Mouse (Mus musculus): ENCODE data around the gene Pnpo.
A peak's percentile ranks its signal among the peaks of the same experiment; 100 is the strongest.

Gene Pnpo

GRCm38 (mm10) chr11:96969746-96970145 lies 26.0 kb upstream of the Pnpo start:
- DNase-seq (ENCODE audit: low read depth, low spot score) = no peak

GRCm38 (mm10) chr11:96969280-96969722 lies 25.5 kb upstream of the Pnpo start:
- no peak for DNase-seq (ENCODE audit: low read depth, low spot score)

GRCm38 (mm10) chr11:96968476-96968875 lies 24.7 kb upstream of the Pnpo start:
- DNase-seq (ENCODE audit: low read depth, low spot score) = no peak

- no peak for DNase-seq (ENCODE audit: low read depth, low spot score)
These were observed 23.9 kb upstream of the Pnpo start for GRCm38 (mm10) chr11:96967544-96968269.

- DNase-seq (ENCODE audit: low read depth, low spot score) = no peak
These were observed 23.2 kb upstream of the Pnpo start for GRCm38 (mm10) chr11:96966914-96967543.

- DNase-seq (ENCODE audit: low read depth, low spot score) = no peak
These were observed 22.4 kb upstream of the Pnpo start for GRCm38 (mm10) chr11:96966172-96966571.

GRCm38 (mm10) chr11:96963580-96963979 lies 19.8 kb upstream of the Pnpo start:
- peak; percentile 64 for DNase-seq (ENCODE audit: low read depth, low spot score)

- DNase-seq (ENCODE audit: low read depth, low spot score) = no peak
These were observed 13.4 kb upstream of the Pnpo start for GRCm38 (mm10) chr11:96957061-96957805.

- no peak for DNase-seq (ENCODE audit: low read depth, low spot score)
These were observed 12.4 kb upstream of the Pnpo start for GRCm38 (mm10) chr11:96956009-96956724.

- DNase-seq (ENCODE audit: low read depth, low spot score) = no peak
These were observed 11.3 kb upstream of the Pnpo start for GRCm38 (mm10) chr11:96955094-96955493.

GRCm38 (mm10) chr11:96952896-96953295 lies 9.1 kb upstream of the Pnpo start:
- DNase-seq (ENCODE audit: low read depth, low spot score) = no peak

GRCm38 (mm10) chr11:96952426-96952825 lies 8.6 kb upstream of the Pnpo start:
- DNase-seq (ENCODE audit: low read depth, low spot score) = no peak

- DNase-seq (ENCODE audit: low read depth, low spot score) = no peak
These were observed 7.0 kb upstream of the Pnpo start for GRCm38 (mm10) chr11:96950767-96951166.

GRCm38 (mm10) chr11:96947849-96948248 lies 4.1 kb upstream of the Pnpo start:
- no peak for DNase-seq (ENCODE audit: low read depth, low spot score)

- DNase-seq (ENCODE audit: low read depth, low spot score) = no peak
These were observed 2.7 kb upstream of the Pnpo start for GRCm38 (mm10) chr11:96946498-96946897.

- DNase-seq (ENCODE audit: low read depth, low spot score) = no peak
These were observed 1.2 kb upstream of the Pnpo start for GRCm38 (mm10) chr11:96944844-96945580.

- DNase-seq (ENCODE audit: low read depth, low spot score) = no peak
These were observed 1.7 kb downstream of the Pnpo start for GRCm38 (mm10) chr11:96941989-96942590.

- no peak for DNase-seq (ENCODE audit: low read depth, low spot score)
These were observed 3.0 kb downstream of the Pnpo start for GRCm38 (mm10) chr11:96940578-96941465.

- DNase-seq (ENCODE audit: low read depth, low spot score) = no peak
These were observed 5.4 kb downstream of the Pnpo start for GRCm38 (mm10) chr11:96938426-96938800.

Data from retina, adult 2 months (tissue).